Mouse (Mus musculus) lung, embryonic 14.5 days (tissue): ENCODE measurements at regions not wholly inside any gene's neighbourhood (a gene's known extent, or its start where the extent isn't known, plus 50 kb on each side); places are given as distances from the start of the nearest gene placed in this dataset.

Experiments
- ATAC-seq: fragments of 200-750 bp; cut with Nextera tagmentation; 2 replicates; pipeline ENCODE4 v1.8.0; 2017; ENCODE audit warnings: mild to moderate bottlenecking, moderate TSS enrichment, moderate library complexity; ENCODE audit not compliant: insufficient read depth
- DNase-seq: peaks from one replicate; pipeline ENCODE4 v3.0.0-alpha.2; 2015
- H3K27ac ChIP-seq: fragments of 300-500 bp; sonication (generic); 2 replicates; pipeline ENCODE4 v1.5.1; 2014; ENCODE audit warnings: low read depth, mild to moderate bottlenecking, moderate library complexity
- H3K27me3 ChIP-seq: fragments of 300-500 bp; sonication (generic); 2 replicates; pipeline ENCODE4 v1.6.1; 2014; ENCODE audit warnings: low read length, control low read depth; ENCODE audit not compliant: insufficient read depth
- H3K36me3 ChIP-seq: fragments of 300-500 bp; sonication (generic); 2 replicates; pipeline ENCODE4 v1.6.1; 2014; ENCODE audit warnings: control low read depth; ENCODE audit not compliant: insufficient read depth
- H3K4me1 ChIP-seq: fragments of 300-500 bp; sonication (generic); 2 replicates; pipeline ENCODE4 v1.6.1; 2014; ENCODE audit warnings: antibody characterized with exemption, control low read depth; ENCODE audit not compliant: insufficient read depth
- H3K4me2 ChIP-seq: fragments of 300-500 bp; sonication (generic); 2 replicates; pipeline ENCODE4 v1.6.1; 2014; ENCODE audit warnings: mild to moderate bottlenecking
- H3K4me3 ChIP-seq: fragments of 300-500 bp; sonication (generic); 2 replicates; pipeline ENCODE4 v1.5.1; 2014; ENCODE audit warnings: low read depth, low read length
- H3K9ac ChIP-seq: fragments of 300-500 bp; sonication (generic); 2 replicates; pipeline ENCODE4 v1.6.1; 2014
- H3K9me3 ChIP-seq: fragments of 300-500 bp; sonication (generic); 2 replicates; pipeline ENCODE4 v1.6.1; 2016; ENCODE audit warnings: low read depth, low read length, control low read depth
- CTCF ChIP-seq: IDR thresholded peaks from 2 replicates; pipeline ENCODE4 v1.5.1; 2016; ENCODE audit warnings: antibody characterized with exemption, low read depth
- WGBS: fragments of 180-500 bp; shearing (Covaris S2); extraction: QIAGEN DNeasy Blood & Tissue Kit; methylation state at CpG from one replicate; pipeline ENCODE4 v1.1.7; 2014; 5-methylcytosine and 5-hydroxymethylcytosine counted together

DNA sequence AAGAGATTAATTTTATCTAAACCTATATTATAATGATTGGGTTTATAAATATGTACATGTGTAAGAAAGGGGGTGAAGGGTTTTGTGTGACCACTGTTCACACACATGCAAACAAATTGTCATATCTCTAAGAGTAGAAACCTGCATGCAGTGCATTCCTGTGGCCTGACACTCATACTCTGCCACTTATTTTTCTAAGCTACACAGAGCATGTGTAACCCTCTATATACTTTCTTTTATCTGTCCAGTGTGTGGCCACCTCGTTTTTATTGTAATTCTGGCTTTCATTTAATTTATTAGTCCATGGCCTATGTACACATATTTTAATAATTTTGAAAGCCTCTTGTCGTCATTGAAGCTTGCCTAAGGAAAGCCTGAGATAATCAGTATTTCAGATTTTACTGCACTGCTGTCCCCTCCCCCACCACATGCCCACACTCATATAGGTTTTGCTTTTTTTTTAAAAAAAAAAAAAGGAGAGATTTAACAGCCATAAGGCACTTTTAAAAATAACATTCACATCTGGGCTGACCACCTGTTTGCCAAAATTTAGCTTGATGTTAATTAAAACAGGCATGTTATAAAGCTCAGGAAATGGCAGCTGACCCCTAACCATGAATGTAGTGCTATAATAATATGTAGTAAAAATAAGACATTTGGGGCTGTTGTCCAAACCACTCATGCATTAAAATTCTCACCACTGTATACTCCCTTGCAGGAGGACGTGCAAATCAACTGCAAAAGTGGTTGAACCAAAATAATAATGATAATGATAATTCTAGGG lies 410.7 kb upstream of the Clint1 start:
- no peak for DNase-seq

DNA sequence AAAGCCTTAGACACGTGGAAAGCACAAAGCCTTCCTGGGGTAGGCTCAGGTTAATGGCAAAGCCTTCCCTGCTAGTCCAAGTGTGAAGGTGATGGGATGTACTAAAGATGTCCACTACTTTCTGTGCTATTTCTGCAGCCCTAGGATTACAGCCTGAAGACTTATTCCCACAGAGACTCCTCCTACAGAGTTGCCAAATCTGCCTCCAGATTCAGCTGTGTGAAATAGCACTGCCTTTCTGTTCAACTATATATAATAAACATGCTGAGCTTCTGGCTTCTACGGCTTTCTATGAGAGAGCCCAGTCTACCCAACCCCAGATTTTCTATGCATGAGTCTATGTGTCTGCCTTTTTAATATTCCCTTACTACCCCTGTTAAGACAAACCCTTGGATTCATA lies 405.3 kb upstream of the Clint1 start:
- H3K36me3 ChIP-seq: no peaks in the 10 kb centered on the region
- no peaks in the 10 kb centered on the region for H3K9me3 ChIP-seq
- ATAC-seq: no peak
- H3K4me3 ChIP-seq: no peak overlapping the region
- H3K4me1 ChIP-seq: no peaks in the 10 kb centered on the region
- TF ChIP-seq CTCF: no peak
- no peak overlapping the region for H3K27ac ChIP-seq
- H3K9ac ChIP-seq: no peak overlapping the region
- DNase-seq: no peak
- H3K4me2 ChIP-seq: no peak overlapping the region
- no peaks in the 10 kb centered on the region for H3K27me3 ChIP-seq
- WGBS: 81% methylated on average over 2 of the region's 2 CpGs

More for the DNA sequence above, 410.7 kb upstream of the Clint1 start:
- H3K9ac ChIP-seq: no peak overlapping the region
- H3K36me3 ChIP-seq: no peaks in the 10 kb centered on the region
- no peak overlapping the region for H3K4me3 ChIP-seq
- TF ChIP-seq CTCF: no peak
- no peaks in the 10 kb centered on the region for H3K27me3 ChIP-seq
- H3K9me3 ChIP-seq: no peaks in the 10 kb centered on the region
- H3K27ac ChIP-seq: no peak overlapping the region
- H3K4me2 ChIP-seq: no peak overlapping the region
- H3K4me1 ChIP-seq: no peaks in the 10 kb centered on the region
- no peak for ATAC-seq
- 45% methylated on average over 3 of the region's 3 CpGs for WGBS

DNA sequence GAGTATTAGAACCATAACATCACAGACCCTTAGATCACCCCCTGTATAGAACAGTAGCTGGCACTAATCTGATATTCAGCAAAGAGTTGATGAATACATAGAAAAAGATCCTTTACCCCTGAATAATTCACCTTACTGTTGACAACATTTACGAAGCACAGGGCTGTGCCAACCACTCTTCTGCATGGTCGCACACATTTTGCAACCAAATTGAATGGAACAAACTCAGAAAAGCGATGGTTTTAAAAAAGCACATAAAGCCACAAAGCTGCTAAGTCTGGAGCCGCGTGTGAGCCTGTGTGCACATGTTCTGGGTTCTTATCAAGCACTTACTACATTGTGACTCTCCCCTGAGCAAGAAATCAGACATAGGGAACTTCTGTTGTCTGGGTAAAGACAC lies 397.6 kb upstream of the Clint1 start:
- DNase-seq: no peak
- ATAC-seq: no peak
- Histone ChIP-seq H3K27ac (no peak overlapping the region), H3K4me1 (no peaks in the 10 kb centered on the region), H3K9ac (no peak overlapping the region), H3K4me2 (no peak overlapping the region), H3K36me3 (no peaks in the 10 kb centered on the region), H3K4me3 (no peak overlapping the region), H3K9me3 (no peaks in the 10 kb centered on the region), H3K27me3 (no peaks in the 10 kb centered on the region)
- no peak for TF ChIP-seq CTCF
- WGBS: 87% methylated on average over 5 of the region's 5 CpGs

DNA sequence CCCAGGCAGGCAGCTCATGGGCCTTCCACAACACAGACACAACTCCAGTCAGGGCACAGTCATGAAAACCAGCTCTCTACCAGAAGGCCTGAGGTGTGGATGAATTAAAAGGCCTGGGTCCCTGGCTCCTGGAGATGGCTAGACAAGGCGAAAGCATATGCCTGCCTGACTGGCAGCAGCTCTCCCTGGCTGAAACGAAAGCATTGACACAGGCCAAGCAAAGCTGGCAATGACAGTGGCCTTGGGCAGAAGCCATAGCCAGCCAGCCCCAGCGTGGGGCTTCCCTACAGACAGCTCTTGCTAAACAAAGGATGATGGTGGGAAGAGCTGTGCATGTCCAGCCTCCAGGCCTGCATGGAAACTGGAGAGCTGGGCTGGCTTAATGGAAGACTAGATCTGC lies 396.9 kb upstream of the Clint1 start:
- TF ChIP-seq CTCF: no peak
- Histone ChIP-seq H3K4me1 (no peaks in the 10 kb centered on the region), H3K9ac (no peak overlapping the region), H3K4me3 (no peak overlapping the region), H3K4me2 (no peak overlapping the region), H3K27me3 (no peaks in the 10 kb centered on the region), H3K27ac (no peak overlapping the region), H3K9me3 (no peaks in the 10 kb centered on the region), H3K36me3 (no peaks in the 10 kb centered on the region)
- DNase-seq: no peak
- no peak for ATAC-seq
- WGBS: 74% methylated on average over 3 of the region's 3 CpGs

DNA sequence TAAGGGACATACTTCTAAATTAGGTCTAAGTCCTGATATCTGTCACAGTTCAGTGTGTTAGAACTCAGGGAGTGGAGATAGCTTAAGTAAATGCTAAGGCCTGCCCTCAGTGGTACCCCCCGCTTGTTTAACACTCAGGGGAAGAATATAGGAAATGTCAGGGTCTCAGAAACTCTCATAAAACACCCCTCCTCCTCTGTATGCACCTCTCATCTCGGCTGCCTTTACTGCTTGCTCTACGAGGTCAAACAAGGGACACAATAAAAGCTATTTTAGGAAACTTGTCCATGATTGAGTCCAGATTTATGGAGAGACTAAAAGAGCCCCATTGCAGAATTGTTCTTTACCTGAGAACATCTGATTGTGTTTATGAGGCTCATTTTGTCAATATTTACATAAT lies 395.1 kb upstream of the Clint1 start:
- H3K36me3 ChIP-seq: no peaks in the 10 kb centered on the region
- no peak overlapping the region for H3K4me3 ChIP-seq
- H3K27me3 ChIP-seq: no peaks in the 10 kb centered on the region
- H3K9ac ChIP-seq: no peak overlapping the region
- WGBS: 26% methylated on average over 3 of the region's 3 CpGs
- H3K27ac ChIP-seq: no peak overlapping the region
- no peak for TF ChIP-seq CTCF
- no peak for DNase-seq
- no peaks in the 10 kb centered on the region for H3K9me3 ChIP-seq
- no peaks in the 10 kb centered on the region for H3K4me1 ChIP-seq
- ATAC-seq: no peak
- no peak overlapping the region for H3K4me2 ChIP-seq

DNA sequence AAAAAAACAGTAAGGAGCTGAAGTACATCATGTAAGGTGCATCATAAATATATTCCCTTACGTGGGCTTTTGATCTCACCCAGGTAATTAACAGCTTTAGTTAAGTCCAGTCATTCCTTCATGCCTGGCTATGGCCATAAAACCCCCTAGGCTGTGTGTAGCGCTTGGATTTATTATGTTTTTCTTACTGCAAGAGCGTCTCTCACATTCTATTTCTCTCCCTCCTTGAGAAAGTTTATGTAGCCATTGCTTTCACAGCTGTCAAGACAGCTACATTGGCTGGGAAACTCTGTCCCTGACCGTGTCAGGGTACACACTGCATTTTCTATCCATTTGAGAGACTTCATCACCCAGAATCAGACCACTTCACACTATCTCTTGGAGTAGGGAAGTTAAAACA lies 394.3 kb upstream of the Clint1 start:
- Histone ChIP-seq H3K9me3 (no peaks in the 10 kb centered on the region), H3K4me1 (no peaks in the 10 kb centered on the region), H3K4me3 (no peak overlapping the region), H3K9ac (no peak overlapping the region), H3K27ac (no peak overlapping the region), H3K36me3 (no peaks in the 10 kb centered on the region), H3K27me3 (no peaks in the 10 kb centered on the region), H3K4me2 (no peak overlapping the region)
- WGBS: 54% methylated on average over 4 of the region's 4 CpGs
- TF ChIP-seq CTCF: no peak
- no peak for ATAC-seq
- peak; percentile 20 for DNase-seq

DNA sequence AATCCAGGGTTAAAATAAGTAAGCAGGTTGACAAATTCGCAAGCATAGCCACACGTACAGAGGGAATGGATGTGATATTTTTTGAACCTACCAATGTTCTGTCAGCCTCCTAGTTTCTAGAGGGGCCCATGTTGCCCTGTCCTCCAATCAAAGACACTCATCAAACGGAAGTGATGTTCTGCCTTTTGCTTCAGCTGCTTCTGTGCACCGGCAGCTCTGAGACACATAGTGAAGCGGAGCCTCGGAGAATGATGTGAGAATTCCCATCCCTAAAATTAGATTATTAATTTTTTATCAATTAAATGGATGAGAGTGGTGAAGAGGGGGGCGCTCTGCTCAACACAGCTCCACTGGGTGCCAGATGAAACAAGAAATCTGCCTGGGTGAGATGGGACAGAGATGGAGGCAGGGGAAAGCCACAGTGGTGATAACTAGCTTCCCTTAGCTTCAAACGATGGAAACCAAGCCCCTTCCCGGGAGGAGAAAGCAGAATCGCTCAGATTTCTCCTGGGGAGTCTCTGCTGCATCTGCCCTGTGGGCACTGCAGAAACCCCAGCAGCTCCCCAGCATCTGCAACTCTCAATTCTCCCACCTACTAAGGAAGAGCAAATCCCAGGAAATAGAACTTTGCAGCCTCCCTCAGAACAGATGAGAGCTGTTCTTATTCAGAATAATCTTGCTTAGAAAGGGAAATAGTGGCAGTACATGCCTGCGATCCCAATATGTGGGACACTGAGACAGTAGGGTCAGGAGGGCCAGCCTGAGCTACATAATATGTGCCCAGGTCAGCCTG lies 391.7 kb upstream of the Clint1 start:
- H3K9me3 ChIP-seq: no peaks in the 10 kb centered on the region
- no peak for DNase-seq
- no peak for ATAC-seq
- TF ChIP-seq CTCF: no peak
- H3K4me1 ChIP-seq: no peaks in the 10 kb centered on the region
- WGBS: 74% methylated on average over 11 of the region's 11 CpGs
- no peak overlapping the region for H3K4me3 ChIP-seq
- H3K27ac ChIP-seq: no peak overlapping the region
- H3K4me2 ChIP-seq: no peak overlapping the region
- H3K36me3 ChIP-seq: no peaks in the 10 kb centered on the region
- no peak overlapping the region for H3K9ac ChIP-seq
- H3K27me3 ChIP-seq: no peaks in the 10 kb centered on the region
